Mouse (Mus musculus) thymus, postnatal 10 days (tissue): ENCODE data around the gene Cux2.
"Not testable (repeated sequence)": the region's sequence is repeated elsewhere in the genome, so short reads cannot be mapped to it uniquely, and the experiment has no call there.

ENCODE experiments used
- DNase-seq, 2 experiments: peaks; one replicate each; pipeline ENCODE4 v3.0.0; 2021; ENCODE audit warnings: low spot score in 2 of 2

The Cux2 gene

GRCm38 (mm10) chr5:121867963-121868362, 181.9 kb downstream of the Cux2 start:
- DNase-seq, result no peak

- no peak for DNase-seq
These were observed 185.6 kb downstream of the Cux2 start for GRCm38 (mm10) chr5:121864330-121864729.

DNA sequence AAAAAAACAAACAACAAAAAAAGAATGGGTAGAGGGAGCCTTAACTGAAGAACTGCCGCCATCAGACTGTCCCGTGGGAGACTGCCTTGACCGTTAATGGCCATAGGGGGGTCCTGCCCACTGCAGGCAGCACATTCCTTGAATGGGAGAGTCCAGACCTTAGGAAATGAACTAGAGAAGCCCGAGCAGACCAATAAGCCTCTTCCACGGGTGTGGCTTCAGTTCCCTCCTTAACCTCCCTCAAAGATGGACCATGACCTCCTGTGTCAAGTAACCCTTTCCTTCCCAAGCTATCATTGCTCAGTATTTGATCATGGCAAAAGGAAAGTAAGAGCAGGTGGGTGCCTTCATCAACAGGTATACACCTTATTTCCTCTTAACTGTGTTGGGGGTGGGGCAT, 187.9 kb downstream of the Cux2 start:
- DNase-seq, result no peak

GRCm38 (mm10) chr5:121858427-121858826, 191.5 kb downstream of the Cux2 start:
- no peak for DNase-seq

DNA sequence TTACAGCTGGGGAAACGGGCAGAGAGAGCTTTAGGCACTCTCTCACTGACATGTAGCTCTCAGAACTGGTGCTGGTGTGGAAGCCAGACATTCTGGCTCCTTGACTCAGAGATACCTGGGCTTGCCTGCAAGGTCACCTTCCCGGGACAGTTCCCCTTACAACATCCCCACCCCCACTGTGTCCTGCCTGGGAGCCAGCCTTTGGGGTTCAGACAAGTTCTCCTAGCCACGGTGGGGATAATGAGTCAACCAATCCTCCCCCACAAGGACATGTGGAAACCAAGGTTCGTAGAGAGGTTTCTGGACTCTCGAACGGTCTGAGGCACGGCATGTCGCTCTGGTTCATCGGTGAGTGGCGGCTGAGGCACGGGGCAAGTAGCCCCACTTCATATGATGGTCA, 193.2 kb downstream of the Cux2 start:
- DNase-seq, result no peak

GRCm38 (mm10) chr5:121854768-121855167, 195.1 kb downstream of the Cux2 start:
- DNase-seq, result no peak

DNA sequence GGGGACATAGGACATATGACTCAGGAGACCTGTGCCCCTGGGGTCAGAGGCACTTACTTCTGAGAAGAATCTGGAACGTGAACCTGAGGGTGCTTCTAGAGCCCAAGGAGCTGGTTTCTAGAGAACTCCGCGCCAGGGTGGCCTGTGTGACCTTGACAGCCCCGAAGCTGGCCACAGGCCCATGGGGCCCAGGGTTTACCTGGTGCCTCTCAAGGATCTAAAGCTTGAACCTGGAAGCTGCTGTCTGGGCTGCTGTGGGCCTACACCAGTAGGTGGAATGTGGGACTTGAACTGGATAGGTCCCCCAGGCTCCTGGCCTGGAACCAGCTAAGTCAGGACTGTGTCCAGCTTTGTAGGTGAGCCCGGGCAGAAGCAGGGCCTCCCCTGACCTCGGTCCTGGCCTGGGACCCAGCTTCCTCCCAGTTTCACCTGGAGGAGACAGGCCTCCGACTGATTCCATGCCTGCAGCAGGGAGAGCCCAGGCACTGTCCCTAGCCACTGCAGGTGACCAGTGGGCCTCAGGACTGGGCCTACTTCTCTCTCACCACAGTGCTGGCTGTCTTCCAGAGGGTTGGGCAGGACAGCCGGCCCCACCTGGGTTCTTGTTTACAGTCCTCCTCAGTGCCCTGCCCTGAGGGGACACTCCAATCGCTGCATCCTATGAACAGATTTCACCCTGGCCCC, 196.4 kb downstream of the Cux2 start:
- no peak for DNase-seq

DNA sequence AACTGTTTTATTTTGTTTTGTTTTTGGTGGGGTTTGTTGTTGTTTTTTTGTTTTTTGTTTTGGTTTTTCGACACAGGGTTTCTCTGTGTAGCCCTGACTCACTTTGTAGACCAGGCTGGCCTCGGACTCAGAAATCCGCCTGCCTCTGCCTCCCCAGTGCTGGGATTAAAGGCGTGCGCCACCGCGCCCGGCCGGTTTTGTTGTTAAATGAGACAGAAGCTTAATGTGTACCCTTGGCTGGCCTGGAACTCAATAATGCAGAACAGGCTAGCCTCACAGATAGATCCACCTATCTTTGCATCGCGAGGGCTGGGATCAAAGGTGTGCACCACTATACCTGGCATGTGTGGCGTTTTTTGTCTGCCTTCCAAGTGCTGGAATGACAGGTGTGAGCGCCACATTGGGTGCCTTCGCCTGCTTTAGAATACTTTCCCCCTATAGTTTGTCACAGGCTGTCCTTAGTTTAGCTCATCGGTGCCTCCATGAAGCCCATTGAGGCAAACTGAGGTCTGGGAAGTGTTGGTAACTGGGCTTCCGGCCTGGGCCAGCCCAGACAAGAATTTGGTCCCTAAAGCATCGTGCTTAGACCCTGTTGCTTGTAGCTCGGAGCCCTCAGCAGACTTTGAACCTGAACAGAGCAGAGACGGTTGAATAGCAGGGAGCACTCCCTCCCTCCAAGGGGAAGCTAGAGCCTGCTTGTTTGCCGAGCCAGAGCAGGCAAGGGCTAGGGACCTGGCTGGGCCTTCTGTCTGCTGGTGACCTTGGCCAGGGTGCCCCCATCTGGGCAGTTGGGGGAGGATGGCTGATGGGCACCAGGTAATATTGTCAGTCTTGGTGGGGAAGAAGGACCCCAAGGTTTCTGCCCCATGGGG, 200.2 kb downstream of the Cux2 start:
- no peak for DNase-seq

DNA sequence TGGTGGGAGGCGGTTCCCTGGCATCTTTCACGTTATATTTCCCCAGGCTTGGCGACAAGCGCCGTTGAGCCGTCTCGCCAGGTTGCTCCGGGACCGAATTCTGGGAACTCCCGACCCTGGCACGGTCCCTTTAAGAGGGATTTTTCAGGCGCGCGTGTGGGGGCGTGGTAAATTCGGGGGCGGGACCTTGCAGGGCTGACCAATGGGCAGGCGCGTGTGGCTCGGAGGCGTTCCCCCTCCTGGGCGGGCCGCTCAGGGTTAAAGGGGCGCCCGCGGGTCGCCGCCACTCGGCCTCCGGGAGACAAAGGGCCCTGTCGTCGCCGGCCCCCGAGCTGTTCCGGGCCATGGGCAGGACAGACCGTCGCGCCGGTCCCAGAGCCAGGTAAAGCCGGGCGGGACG, 201.2 kb downstream of the Cux2 start, which contains the start of gene Pheta1:
Gene Pheta1, plus strand, starts transcription at position 242 of the 400 bp plus-strand sequence.
- DNase-seq, result peak; percentile 84 to 92

DNA sequence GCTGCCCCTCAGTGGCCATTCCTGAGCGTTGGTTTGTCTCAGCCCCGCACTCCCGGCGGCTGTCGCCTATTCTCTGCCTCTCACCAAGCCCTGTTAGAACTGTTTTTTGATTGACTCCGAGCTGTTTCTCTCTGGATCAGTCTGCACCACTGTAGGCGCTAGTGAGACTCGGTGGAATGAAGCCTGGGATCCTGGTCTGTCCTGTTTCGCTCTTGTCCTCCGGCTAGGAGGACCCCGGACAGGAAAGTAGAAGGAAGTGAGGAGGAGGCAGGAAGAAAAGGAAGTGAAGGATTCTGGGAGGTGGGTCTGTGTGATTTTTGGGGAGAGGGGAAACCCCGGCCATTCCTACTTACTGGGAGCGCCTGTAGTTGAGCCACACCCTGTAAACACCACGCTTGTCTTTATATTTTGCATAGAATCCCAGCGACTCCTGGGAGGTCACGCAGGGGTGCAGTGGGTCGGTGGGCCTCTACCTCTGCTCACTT, 201.8 kb downstream of the Cux2 start:
- peak; percentile 21 to 42 for DNase-seq

DNA sequence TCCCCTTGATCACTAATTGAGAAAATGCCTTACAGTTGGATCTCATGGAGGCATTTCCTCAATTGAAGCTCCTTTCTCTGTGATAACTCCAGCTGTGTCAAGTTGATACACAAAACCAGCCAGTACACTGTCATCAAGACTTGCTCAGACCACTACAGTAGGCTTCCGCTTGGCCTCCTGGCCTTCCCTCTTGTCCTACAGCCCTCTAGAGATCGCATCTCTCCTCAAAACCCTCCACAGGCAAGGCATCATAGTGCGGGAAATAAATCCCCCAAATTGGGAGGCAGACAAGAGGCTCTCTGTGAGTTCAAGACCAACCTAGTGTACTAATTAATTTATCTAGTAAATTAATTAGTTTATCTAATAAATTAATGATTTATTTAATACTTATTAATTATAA, 202.6 kb downstream of the Cux2 start:
- not testable (repeated sequence) for DNase-seq

DNA sequence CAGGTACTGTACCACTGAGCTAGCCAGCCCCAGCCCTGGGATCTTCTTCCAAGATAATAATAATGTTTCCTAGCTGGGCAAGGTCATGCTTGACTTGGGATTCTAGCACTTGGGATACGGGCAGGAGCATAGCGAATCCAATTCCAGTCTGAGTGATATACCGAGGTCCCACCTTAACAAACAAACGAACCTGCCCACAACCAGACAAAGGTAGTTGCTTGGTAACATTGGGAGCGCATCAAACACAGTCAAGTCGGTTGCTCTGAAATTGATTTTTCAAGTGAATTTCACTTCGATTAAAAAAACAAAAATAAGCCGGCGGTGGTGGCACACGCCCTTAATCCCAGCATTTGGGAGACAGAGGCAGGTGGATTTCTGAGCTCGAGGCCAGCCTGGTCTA, 203.6 kb downstream of the Cux2 start:
- no peak for DNase-seq

GRCm38 (mm10) chr5:121845361-121845760, 204.5 kb downstream of the Cux2 start:
- no peak for DNase-seq

DNA sequence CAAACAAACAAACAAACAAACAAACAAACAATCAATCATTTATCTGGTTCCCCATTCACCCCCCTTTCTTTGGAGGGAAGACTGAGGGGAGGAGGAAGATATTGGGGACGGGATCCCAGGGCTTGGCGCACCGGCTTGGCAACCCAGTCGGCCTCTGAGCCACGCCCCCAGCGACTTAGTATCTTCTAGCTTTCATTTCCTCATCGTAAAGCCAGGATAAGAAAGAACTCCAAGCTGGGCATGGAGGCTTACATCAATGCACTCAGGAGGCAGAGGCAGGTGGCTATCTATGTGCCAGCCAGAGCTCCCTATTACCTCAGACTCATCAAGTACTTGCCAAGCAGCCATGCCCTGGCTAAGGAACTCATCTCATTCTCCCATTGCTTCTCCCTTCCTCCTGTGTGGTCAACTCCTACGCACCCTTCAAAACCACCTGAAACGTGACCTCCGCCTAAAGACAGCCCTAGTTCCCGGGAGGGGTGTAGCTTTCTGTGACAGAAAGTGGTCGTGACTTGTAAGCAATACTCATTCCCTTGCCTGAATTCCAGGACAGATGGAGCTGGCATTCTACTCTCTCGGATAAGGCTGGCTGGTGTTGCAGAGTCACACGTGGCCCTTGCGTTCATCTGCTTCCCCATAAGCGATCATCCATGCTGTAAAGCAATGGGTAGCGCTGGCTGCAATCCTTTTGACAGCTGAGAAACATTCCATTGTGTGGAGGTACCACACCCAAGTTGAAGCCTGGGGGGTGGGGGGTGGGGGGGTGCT, 206.6 kb downstream of the Cux2 start:
- no peak for DNase-seq

DNA sequence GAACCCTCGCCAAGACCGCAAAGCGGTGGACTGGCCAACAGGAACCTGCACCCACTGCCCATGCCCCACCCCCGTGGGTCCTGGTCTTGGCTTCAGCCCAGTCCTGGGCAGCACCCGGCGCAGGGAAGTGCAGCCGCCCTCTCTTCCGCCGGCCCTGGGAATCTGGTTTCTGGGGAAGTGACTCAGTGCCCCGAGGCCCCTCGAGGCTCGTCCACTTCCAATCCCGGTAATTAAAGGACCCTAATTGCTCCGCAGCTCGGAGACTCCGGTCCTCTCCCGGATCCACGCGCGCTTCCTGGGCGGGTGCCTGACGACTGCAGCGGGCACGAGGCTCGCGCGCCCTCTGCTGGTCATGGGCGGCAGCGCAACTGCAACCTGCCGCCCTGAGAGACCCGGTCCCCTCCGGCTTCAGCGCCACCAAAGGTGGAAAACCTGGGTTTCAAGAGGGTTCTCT, 207.2 kb downstream of the Cux2 start:
- DNase-seq, result peak; percentile 68 to 89

DNA sequence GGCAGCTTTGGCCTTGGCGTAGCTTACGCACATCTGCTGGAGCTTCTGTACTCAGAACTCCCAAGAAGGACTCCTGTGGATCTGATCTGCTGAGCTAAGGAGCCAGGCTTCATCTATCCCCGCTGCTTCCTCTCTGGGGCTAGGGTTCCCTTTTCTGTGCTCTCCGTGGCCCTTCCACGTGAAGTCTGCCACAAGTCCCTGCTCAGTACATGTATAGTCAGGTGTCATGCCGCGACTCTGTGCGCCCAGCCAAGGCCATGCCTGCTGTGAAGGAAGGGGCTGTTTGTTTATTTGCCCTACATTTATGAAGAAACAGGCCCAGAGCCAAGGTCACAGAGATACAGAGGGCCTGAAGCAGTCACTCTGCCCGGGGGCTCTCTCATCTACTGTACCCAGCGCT, 207.9 kb downstream of the Cux2 start:
- DNase-seq, result no peak

DNA sequence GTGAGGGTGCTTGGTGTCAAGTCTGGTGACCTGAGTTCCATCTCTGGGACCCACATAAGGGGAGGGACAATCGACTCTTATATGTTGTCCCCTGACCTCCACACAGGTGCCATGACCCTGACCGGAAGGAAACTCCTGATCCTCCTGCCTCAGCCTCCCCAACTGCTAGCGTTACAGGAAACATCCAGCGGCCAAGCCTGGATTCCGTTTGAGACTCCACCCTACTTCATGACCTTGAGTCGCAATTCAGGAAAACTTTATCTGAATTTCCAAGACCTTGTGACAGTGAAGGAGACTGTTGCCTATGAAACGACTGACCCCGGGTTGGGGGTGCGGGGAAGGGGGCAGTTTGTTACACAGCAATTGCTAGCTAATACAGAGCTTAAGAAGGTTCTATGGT, 208.4 kb downstream of the Cux2 start:
- DNase-seq, result no peak

DNA sequence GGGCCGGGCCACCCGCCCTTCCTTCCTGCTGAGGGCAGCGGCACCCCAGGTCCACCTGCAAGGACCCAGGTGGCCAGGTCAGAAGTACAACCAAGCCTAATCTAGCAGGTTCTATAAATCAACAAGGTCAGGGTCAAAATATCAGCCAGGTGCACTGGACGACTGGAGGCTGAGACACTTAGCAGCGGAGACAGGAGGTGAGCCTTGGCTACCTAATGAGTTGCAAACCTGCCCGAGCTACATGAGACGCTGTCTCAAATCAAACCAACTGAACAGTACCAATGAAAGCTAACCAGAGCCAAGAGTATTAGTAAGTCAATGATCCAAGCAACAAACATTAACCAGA, 210.8 kb downstream of the Cux2 start:
- DNase-seq, result no peak

DNA sequence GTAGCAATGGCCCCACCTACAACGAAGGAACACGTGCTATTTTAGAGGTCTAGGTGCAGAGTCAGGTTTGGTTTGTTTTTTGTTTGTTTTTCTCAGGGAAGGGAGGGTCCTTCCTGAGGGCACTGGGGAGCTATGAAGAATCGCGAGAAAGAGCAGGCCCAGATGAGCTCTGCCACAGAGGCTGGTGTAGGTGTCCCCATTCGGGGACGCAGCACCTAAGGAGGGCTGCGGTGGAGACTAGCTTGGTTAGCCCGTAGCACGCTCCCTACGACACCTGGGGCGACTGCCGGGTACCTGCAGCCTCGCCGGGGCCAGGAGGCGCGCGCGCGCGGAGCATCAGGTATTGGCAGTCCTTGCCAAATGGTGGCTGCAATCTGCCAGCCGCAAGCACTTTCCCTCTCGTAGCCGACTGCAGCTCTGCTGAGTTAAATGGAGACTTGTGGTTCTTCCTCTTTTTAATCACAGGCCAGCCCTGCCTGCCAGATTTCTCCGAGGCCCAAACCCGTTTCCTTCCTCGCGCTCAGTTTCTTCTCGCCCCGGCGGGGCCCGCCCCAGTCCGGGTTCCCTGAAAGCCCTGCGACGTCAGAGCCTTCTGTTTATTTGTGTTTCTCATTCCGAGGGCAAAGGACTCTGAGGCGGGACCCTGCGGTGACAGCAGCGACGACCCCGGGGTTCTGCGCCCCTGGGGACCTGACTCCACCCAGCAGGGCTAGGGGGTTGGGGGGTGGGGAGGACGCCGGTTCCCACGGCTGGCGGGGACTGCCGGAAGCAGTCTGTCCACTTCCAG, 211.4 kb downstream of the Cux2 start:
- DNase-seq, result peak; percentile 17 to 34

GRCm38 (mm10) chr5:121837441-121838340, 212.2 kb downstream of the Cux2 start, which contains the start of gene Sh2b3:
TSS of gene Sh2b3 (minus strand) at chr5:121837646.
- peak; percentile 61 to 64 for DNase-seq
